Mouse (Mus musculus) common myeloid progenitor, adult 5-6 weeks (primary cell): ENCODE data around the gene Gm765. TPM values are rescaled to one million over a fixed set of nuclear protein-coding genes. Genes with fewer than 3 reads are reported as not detected.

Experiments used
- ATAC-seq: replicated peaks from 2 replicates; pipeline ENCODE4 v1.8.0; 2016; ENCODE audit warnings: low read depth, mild to moderate bottlenecking, moderate TSS enrichment, inconsistent platforms; ENCODE audit not compliant: poor library complexity, severe bottlenecking
- total RNA-seq: library from RNA; stranded (forward); fragments of 200-1000, 187-1606 nt; gene quantifications from 2 replicates; pipeline ENCODE4 v1.2.3, GENCODE M21; 2017

Gene Gm765
- not detected in 2 replicates for total RNA-seq

GRCm38 (mm10) chr6:98342654-98343053, at the start of gene Gm765:
Gm765 (minus strand) TSS chr6:98342754.
- ATAC-seq = no peak

- ATAC-seq = no peak
These were observed 42.9 kb upstream of the Gm765 start for GRCm38 (mm10) chr6:98385487-98385886.

- ATAC-seq = no peak
These were observed 41.9 kb upstream of the Gm765 start for GRCm38 (mm10) chr6:98384431-98384830.

GRCm38 (mm10) chr6:98383411-98383810, 40.9 kb upstream of the Gm765 start:
- ATAC-seq = no peak

DNA sequence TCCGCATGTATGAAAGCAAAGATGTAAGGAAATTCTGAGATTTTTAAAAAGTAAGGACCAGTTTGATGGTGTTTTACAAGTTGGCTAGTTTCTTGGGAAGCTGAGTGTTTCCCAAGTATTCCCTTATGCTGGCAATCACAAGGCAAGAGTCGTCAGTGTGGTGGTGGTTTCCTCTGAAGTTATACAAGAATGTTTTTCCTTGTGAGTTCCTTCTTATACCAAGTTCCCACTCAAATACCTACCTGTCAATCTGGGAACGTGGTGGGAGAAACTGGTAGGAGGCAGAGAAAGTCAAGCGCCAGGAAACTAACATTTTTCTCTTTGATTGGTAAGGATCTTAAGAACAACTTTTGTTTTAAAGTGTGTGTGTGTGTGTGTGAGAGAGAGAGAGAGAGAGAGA, 23.6 kb upstream of the Gm765 start:
- ATAC-seq = no peak

- ATAC-seq = no peak
These were observed 12.7 kb upstream of the Gm765 start for GRCm38 (mm10) chr6:98355271-98355670.

GRCm38 (mm10) chr6:98353285-98353684, 10.7 kb upstream of the Gm765 start:
- no peak for ATAC-seq

- ATAC-seq = peak; percentile 73
These were observed 9.8 kb downstream of the Gm765 start for GRCm38 (mm10) chr6:98332714-98333113.

GRCm38 (mm10) chr6:98311659-98312058, 30.9 kb downstream of the Gm765 start:
- ATAC-seq = no peak

GRCm38 (mm10) chr6:98307647-98308046, 34.9 kb downstream of the Gm765 start:
- ATAC-seq = no peak

- ATAC-seq = no peak
These were observed 35.4 kb downstream of the Gm765 start for GRCm38 (mm10) chr6:98307159-98307558.

DNA sequence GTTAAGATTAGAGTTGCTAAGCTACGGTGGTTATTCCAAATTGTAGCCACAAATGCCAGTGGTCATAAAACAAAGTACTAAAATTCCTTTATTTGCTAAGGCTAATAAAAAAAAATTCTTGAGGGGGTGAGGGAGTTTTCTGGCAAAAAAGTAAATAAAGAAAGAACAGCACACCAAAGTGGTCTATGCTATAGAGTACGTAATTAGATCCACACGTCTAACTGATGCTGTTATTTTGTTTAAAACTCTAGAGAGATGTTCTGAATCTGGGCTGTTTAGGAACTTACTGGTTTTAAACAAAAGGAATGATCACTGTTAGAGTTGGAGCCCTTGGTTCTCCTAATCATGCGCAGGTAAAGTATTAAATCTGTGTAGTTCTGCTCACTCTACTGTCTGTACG, 50.5 kb downstream of the Gm765 start:
- ATAC-seq = no peak

GRCm38 (mm10) chr6:98288316-98288715, 54.2 kb downstream of the Gm765 start:
- ATAC-seq = no peak

GRCm38 (mm10) chr6:98287521-98287920, 55.0 kb downstream of the Gm765 start:
- no peak for ATAC-seq

- ATAC-seq = no peak
These were observed 57.4 kb downstream of the Gm765 start for GRCm38 (mm10) chr6:98285190-98285589.

DNA sequence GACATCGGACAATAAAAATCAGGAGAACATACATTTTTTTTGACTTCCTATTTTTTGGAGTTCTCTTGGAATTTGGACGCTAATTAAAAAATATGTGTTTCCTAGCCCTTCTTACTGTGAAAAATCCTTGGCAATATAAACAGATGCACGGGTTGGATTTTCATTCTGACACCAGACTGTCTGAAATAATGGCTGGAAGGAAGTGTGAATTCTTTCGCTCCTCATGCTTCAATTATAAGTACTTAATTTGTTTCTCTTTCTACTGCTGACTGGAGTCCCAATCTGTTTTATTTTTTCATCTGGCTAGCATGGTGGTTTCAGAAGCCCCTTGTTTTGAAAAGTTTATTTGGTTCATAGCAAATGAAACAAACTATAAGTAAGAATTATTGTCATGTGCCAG, 59.8 kb downstream of the Gm765 start:
- ATAC-seq = no peak

GRCm38 (mm10) chr6:98271553-98271952, 71.0 kb downstream of the Gm765 start:
- peak; percentile 78 for ATAC-seq

- ATAC-seq = no peak
These were observed 79.6 kb downstream of the Gm765 start for GRCm38 (mm10) chr6:98262961-98263360.

GRCm38 (mm10) chr6:98259016-98259415, 83.5 kb downstream of the Gm765 start:
- no peak for ATAC-seq

GRCm38 (mm10) chr6:98246449-98246848, 96.1 kb downstream of the Gm765 start:
- no peak for ATAC-seq

- ATAC-seq = no peak
These were observed 99.4 kb downstream of the Gm765 start for GRCm38 (mm10) chr6:98243186-98243585.

- ATAC-seq = no peak
These were observed 101.8 kb downstream of the Gm765 start for GRCm38 (mm10) chr6:98240561-98241272.
